Mouse (Mus musculus) hindbrain, embryonic 16.5 days (tissue): ENCODE data around the gene She. TPM values are rescaled to one million over a fixed set of nuclear protein-coding genes. Genes with fewer than 3 reads are reported as not detected.
A peak's percentile ranks its signal among the peaks of the same experiment; 100 is the strongest.
"Not testable (repeated sequence)": the region's sequence is repeated elsewhere in the genome, so short reads cannot be mapped to it uniquely, and the experiment has no call there.

Source experiments
- ATAC-seq: fragments of 200-750 bp; cut with Nextera tagmentation; 2 replicates; pipeline ENCODE4 v1.8.0; 2017; ENCODE audit warnings: moderate TSS enrichment, moderate library complexity
- H3K27ac ChIP-seq: fragments of 300-500 bp; sonication (generic); 2 replicates; pipeline ENCODE4 v1.5.1; 2014; ENCODE audit warnings: low read depth, mild to moderate bottlenecking, control low read depth, low read length, moderate library complexity
- H3K27me3 ChIP-seq: fragments of 300-500 bp; sonication (generic); replicated peaks from 2 replicates; pipeline ENCODE4 v1.6.1; 2014; ENCODE audit warnings: low read length; ENCODE audit not compliant: control insufficient read depth, insufficient read depth
- H3K36me3 ChIP-seq: fragments of 300-500 bp; sonication (generic); 2 replicates; pipeline ENCODE4 v1.6.1; 2014; ENCODE audit warnings: mild to moderate bottlenecking, low read length, moderate library complexity, mixed read lengths; ENCODE audit not compliant: control insufficient read depth, insufficient read depth
- H3K4me1 ChIP-seq: fragments of 300-500 bp; sonication (generic); 2 replicates; pipeline ENCODE4 v1.6.1; 2014; ENCODE audit warnings: low read depth, low read length; ENCODE audit not compliant: control insufficient read depth, insufficient read depth
- H3K4me2 ChIP-seq: fragments of 300-500 bp; sonication (generic); 2 replicates; pipeline ENCODE4 v1.6.1; 2014; ENCODE audit warnings: mild to moderate bottlenecking, low read length, control low read depth, moderate library complexity
- H3K4me3 ChIP-seq: fragments of 300-500 bp; sonication (generic); 2 replicates; pipeline ENCODE4 v1.5.1; 2014; ENCODE audit warnings: mild to moderate bottlenecking, low read length, control low read depth, moderate library complexity
- H3K9ac ChIP-seq: fragments of 300-500 bp; sonication (generic); 2 replicates; pipeline ENCODE4 v1.6.1; 2014; ENCODE audit warnings: low read depth, mild to moderate bottlenecking, control low read depth, low read length, moderate library complexity
- H3K9me3 ChIP-seq: fragments of 300-500 bp; sonication (generic); 2 replicates; pipeline ENCODE4 v1.6.1; 2014; ENCODE audit warnings: mild to moderate bottlenecking, low read length, moderate library complexity; ENCODE audit not compliant: control insufficient read depth
- WGBS: fragments of 180-500 bp; shearing (Covaris S2); extraction: QIAGEN DNeasy Blood & Tissue Kit; methylation state at CpG from one replicate; pipeline ENCODE4 v1.1.7; 2014; 5-methylcytosine and 5-hydroxymethylcytosine counted together
- polyA plus RNA-seq: library from polyadenylated mRNA; unstranded; fragments of >200 nt; fragmentation: Nextera tagmentation; extraction: Ambion mirVana; gene quantifications from 2 replicates; pipeline ENCODE4 v1.2.1, GENCODE M21; 2015

The She gene
- polyA plus RNA-seq, 1 experiment from 2014 or later, result 1.2 TPM

- not testable (repeated sequence) for H3K4me2 ChIP-seq, H3K4me3 ChIP-seq, H3K27ac ChIP-seq, H3K27me3 ChIP-seq, ATAC-seq, H3K36me3 ChIP-seq, H3K9ac ChIP-seq, H3K9me3 ChIP-seq
- peaks cover 11% of the 10 kb centered on the region for H3K4me1 ChIP-seq
- WGBS, result 89% methylated on average over 3 of the region's 3 CpGs
Observed at GRCm38 (mm10) chr3:89863276-89863675, 32.1 kb downstream of the She start.

GRCm38 (mm10) chr3:89863716-89864509, 32.7 kb downstream of the She start:
- Histone ChIP-seq H3K9me3 (no peaks in the 10 kb centered on the region), H3K4me1 (peaks cover 15% of the 10 kb centered on the region), H3K9ac (no peak overlapping the region), H3K4me2 (no peak overlapping the region), H3K36me3 (no peaks in the 10 kb centered on the region), H3K27me3 (no peaks in the 10 kb centered on the region), H3K4me3 (no peak overlapping the region), H3K27ac (no peak overlapping the region)
- 84% methylated on average over 9 of the region's 9 CpGs for WGBS
- ATAC-seq, result no peak

- Histone ChIP-seq H3K36me3 (no peaks in the 10 kb centered on the region), H3K4me2 (no peak overlapping the region), H3K27me3 (no peaks in the 10 kb centered on the region), H3K9me3 (no peaks in the 10 kb centered on the region), H3K4me3 (no peak overlapping the region), H3K9ac (no peak overlapping the region), H3K4me1 (peaks cover 15% of the 10 kb centered on the region), H3K27ac (no peak overlapping the region)
- WGBS, result 50% methylated on average over 6 of the region's 6 CpGs
- ATAC-seq, result no peak
Observed at GRCm38 (mm10) chr3:89865020-89865419, 33.9 kb downstream of the She start.

- no peak overlapping the region for H3K27ac ChIP-seq
- no peaks in the 10 kb centered on the region for H3K36me3 ChIP-seq
- no peak overlapping the region for H3K9ac ChIP-seq
- no peak for ATAC-seq
- H3K9me3 ChIP-seq, result no peaks in the 10 kb centered on the region
- H3K4me2 ChIP-seq, result no peak overlapping the region
- WGBS, result 75% methylated on average over 4 of the region's 4 CpGs
- H3K27me3 ChIP-seq, result no peaks in the 10 kb centered on the region
- H3K4me1 ChIP-seq, result peaks cover 14% of the 10 kb centered on the region
- H3K4me3 ChIP-seq, result no peak overlapping the region
Observed at GRCm38 (mm10) chr3:89865764-89866163, 34.6 kb downstream of the She start.

GRCm38 (mm10) chr3:89867651-89868050, 36.5 kb downstream of the She start:
- H3K9me3 ChIP-seq, result no peaks in the 10 kb centered on the region
- H3K4me2 ChIP-seq, result no peak overlapping the region
- H3K9ac ChIP-seq, result no peak overlapping the region
- H3K36me3 ChIP-seq, result no peaks in the 10 kb centered on the region
- H3K27me3 ChIP-seq, result no peaks in the 10 kb centered on the region
- H3K27ac ChIP-seq, result no peak overlapping the region; the same call in 1 of the 2 replicates
- 42% methylated on average over 3 of the region's 4 CpGs for WGBS
- peak; percentile 86 for ATAC-seq
- H3K4me3 ChIP-seq, result no peak overlapping the region
- peaks cover 11% of the 10 kb centered on the region for H3K4me1 ChIP-seq

GRCm38 (mm10) chr3:89868357-89868756, 37.2 kb downstream of the She start:
- ATAC-seq, result peak; percentile 68
- WGBS, result 21% methylated on average over 7 of the region's 7 CpGs
- H3K9me3 ChIP-seq, result no peaks in the 10 kb centered on the region
- H3K4me3 ChIP-seq, result no peak overlapping the region
- H3K9ac ChIP-seq, result no peak overlapping the region
- no peaks in the 10 kb centered on the region for H3K36me3 ChIP-seq
- no peak overlapping the region for H3K4me2 ChIP-seq
- H3K27ac ChIP-seq, result 0 out of 2 replicates have a peak overlapping the region, but pooled peaks have one; percentile 9
- no peaks in the 10 kb centered on the region for H3K27me3 ChIP-seq
- H3K4me1 ChIP-seq, result peaks cover 11% of the 10 kb centered on the region

GRCm38 (mm10) chr3:89868956-89869355, 37.8 kb downstream of the She start:
- Histone ChIP-seq H3K9ac (no peak overlapping the region), H3K36me3 (no peaks in the 10 kb centered on the region), H3K9me3 (no peaks in the 10 kb centered on the region), H3K4me2 (no peak overlapping the region), H3K27ac (no peak overlapping the region), H3K4me1 (peaks cover 11% of the 10 kb centered on the region), H3K4me3 (no peak overlapping the region), H3K27me3 (no peaks in the 10 kb centered on the region)
- no peak for ATAC-seq
- 60% methylated on average over 9 of the region's 9 CpGs for WGBS

- 68% methylated on average over 9 of the region's 9 CpGs for WGBS
- Histone ChIP-seq H3K4me2 (no peak overlapping the region), H3K4me3 (no peak overlapping the region), H3K27me3 (no peaks in the 10 kb centered on the region), H3K4me1 (peaks cover 11% of the 10 kb centered on the region), H3K36me3 (no peaks in the 10 kb centered on the region), H3K9ac (no peak overlapping the region), H3K9me3 (no peaks in the 10 kb centered on the region), H3K27ac (no peak overlapping the region)
- ATAC-seq, result no peak
Observed at GRCm38 (mm10) chr3:89869556-89869955, 38.4 kb downstream of the She start.

- peaks cover 7% of the 10 kb centered on the region; the same call in 1 of the 2 replicates for H3K4me1 ChIP-seq
- H3K27me3 ChIP-seq, result no peaks in the 10 kb centered on the region
- H3K4me3 ChIP-seq, result no peak overlapping the region
- no peaks in the 10 kb centered on the region for H3K9me3 ChIP-seq
- no peak for ATAC-seq
- H3K9ac ChIP-seq, result no peak overlapping the region
- H3K4me2 ChIP-seq, result no peak overlapping the region
- H3K36me3 ChIP-seq, result no peaks in the 10 kb centered on the region
- no peak overlapping the region for H3K27ac ChIP-seq
- 78% methylated on average over 22 of the region's 22 CpGs for WGBS
Observed at GRCm38 (mm10) chr3:89870472-89871271, 39.5 kb downstream of the She start.
